Mouse (Mus musculus) forebrain, embryonic 14.5 days (tissue): Measurements from ENCODE around the gene Pla2g6. TPM values are rescaled to one million over a fixed set of nuclear protein-coding genes. Genes with fewer than 3 reads are reported as not detected.
A peak's percentile ranks its signal among the peaks of the same experiment; 100 is the strongest.

ENCODE experiments used
- ATAC-seq: fragments of 200-750 bp; cut with Nextera tagmentation; 2 replicates; pipeline ENCODE4 v1.8.0; 2017; ENCODE audit warnings: mild to moderate bottlenecking, moderate library complexity
- DNase-seq: peaks from one replicate; pipeline ENCODE4 v3.0.0-alpha.2; 2015; ENCODE audit warnings: low spot score
- H3K27ac ChIP-seq: fragments of 300-500 bp; sonication (generic); 2 replicates; pipeline ENCODE4 v1.5.1; 2014; ENCODE audit warnings: low read depth, mild to moderate bottlenecking, control low read depth, low read length, moderate library complexity
- H3K27me3 ChIP-seq: fragments of 300-500 bp; sonication (generic); replicated peaks from 2 replicates; pipeline ENCODE4 v1.6.1; 2014; ENCODE audit warnings: low read length, control low read depth, mixed read lengths; ENCODE audit not compliant: control insufficient read depth, insufficient read depth
- H3K36me3 ChIP-seq: fragments of 300-500 bp; sonication (generic); 2 replicates; pipeline ENCODE4 v1.6.1; 2014; ENCODE audit warnings: low read length, control low read depth; ENCODE audit not compliant: control insufficient read depth, insufficient read depth
- H3K4me1 ChIP-seq: fragments of 300-500 bp; sonication (generic); 2 replicates; pipeline ENCODE4 v1.6.1; 2014; ENCODE audit warnings: antibody characterized with exemption, low read length, control low read depth; ENCODE audit not compliant: control insufficient read depth, insufficient read depth
- H3K4me2 ChIP-seq: fragments of 300-500 bp; sonication (generic); 2 replicates; pipeline ENCODE4 v1.6.1; 2014; ENCODE audit warnings: mild to moderate bottlenecking, control low read depth, low read length
- H3K4me3 ChIP-seq: fragments of 300-500 bp; sonication (generic); 2 replicates; pipeline ENCODE4 v1.5.1; 2014; ENCODE audit warnings: low read depth, low read length, control low read depth
- H3K9ac ChIP-seq: fragments of 300-500 bp; sonication (generic); 2 replicates; pipeline ENCODE4 v1.6.1; 2014; ENCODE audit warnings: mild to moderate bottlenecking, low read length, control low read depth, moderate library complexity
- H3K9me3 ChIP-seq: fragments of 300-500 bp; sonication (generic); replicated peaks from 2 replicates; pipeline ENCODE4 v1.6.1; 2016; ENCODE audit warnings: low read length, control low read depth, mixed read lengths; ENCODE audit not compliant: control insufficient read depth
- WGBS: fragments of 180-500 bp; shearing (Covaris S2); extraction: QIAGEN DNeasy Blood & Tissue Kit; methylation state at CpG from one replicate; pipeline ENCODE4 v1.1.7; 2014; 5-methylcytosine and 5-hydroxymethylcytosine counted together
- polyA plus RNA-seq: library from polyadenylated mRNA; unstranded; fragments of >200 nt; fragmentation: Nextera tagmentation; extraction: Ambion mirVana; gene quantifications from 2 replicates; pipeline ENCODE4 v1.2.1, GENCODE M21; 2014

Pla2g6 gene
- polyA plus RNA-seq, 1 experiment from 2014 or later: 14.0 TPM

GRCm38 (mm10) chr15:79282434-79282833 is 45.8 kb downstream of the Pla2g6 start:
- no peak for ATAC-seq
- Histone ChIP-seq H3K4me2 (no peak overlapping the region), H3K9ac (no peak overlapping the region), H3K4me3 (no peak overlapping the region), H3K27me3 (no peaks in the 10 kb centered on the region), H3K36me3 (0 out of 2 replicates have a peak, but pooled peaks cover 2% of the 10 kb centered on the region), H3K4me1 (no peaks in the 10 kb centered on the region), H3K27ac (no peak overlapping the region), H3K9me3 (no peaks in the 10 kb centered on the region)
- DNase-seq: no peak
- WGBS: 76% methylated on average over 5 of the region's 5 CpGs

DNA sequence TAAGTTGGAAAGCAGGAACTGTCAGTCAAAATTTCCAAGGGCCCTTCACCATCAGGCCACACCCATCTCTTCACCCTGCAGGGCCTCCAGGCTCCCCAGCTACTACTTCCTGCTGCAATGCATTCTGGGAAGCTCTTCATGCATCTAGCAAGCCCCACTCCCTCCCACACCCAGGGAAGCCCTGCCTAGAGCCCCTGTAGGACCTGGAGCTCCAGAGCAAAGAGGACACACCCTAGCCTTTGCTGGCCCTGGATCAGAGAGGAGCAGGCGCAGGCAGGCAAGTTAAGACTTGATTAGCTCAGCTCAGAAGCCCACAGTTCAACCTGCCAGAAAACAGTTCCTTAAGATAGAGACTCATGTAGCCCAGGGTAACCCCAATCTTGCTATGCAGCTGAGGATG is 46.8 kb downstream of the Pla2g6 start:
- DNase-seq (no peak), ATAC-seq (no peak)
- Histone ChIP-seq H3K4me3 (no peak overlapping the region), H3K9me3 (no peaks in the 10 kb centered on the region), H3K27ac (no peak overlapping the region), H3K4me1 (no peaks in the 10 kb centered on the region), H3K9ac (no peak overlapping the region), H3K27me3 (no peaks in the 10 kb centered on the region), H3K36me3 (no peaks in the 10 kb centered on the region), H3K4me2 (no peak overlapping the region)
- WGBS: 92% methylated on average over 1 of the region's 1 CpGs

GRCm38 (mm10) chr15:79280850-79281249 is 47.3 kb downstream of the Pla2g6 start:
- no peak for DNase-seq
- Histone ChIP-seq H3K4me3 (no peak overlapping the region), H3K9me3 (no peaks in the 10 kb centered on the region), H3K36me3 (no peaks in the 10 kb centered on the region), H3K27me3 (no peaks in the 10 kb centered on the region), H3K4me1 (no peaks in the 10 kb centered on the region), H3K9ac (no peak overlapping the region), H3K4me2 (no peak overlapping the region), H3K27ac (no peak overlapping the region)
- 54% methylated on average over 5 of the region's 5 CpGs for WGBS
- no peak for ATAC-seq

- Histone ChIP-seq H3K4me2 (no peak overlapping the region), H3K27me3 (no peaks in the 10 kb centered on the region), H3K27ac (no peak overlapping the region), H3K9me3 (no peaks in the 10 kb centered on the region), H3K4me3 (no peak overlapping the region), H3K9ac (no peak overlapping the region), H3K4me1 (no peaks in the 10 kb centered on the region), H3K36me3 (no peaks in the 10 kb centered on the region)
- ATAC-seq (no peak), DNase-seq (no peak)
- 25% methylated on average over 6 of the region's 6 CpGs for WGBS
Observed at GRCm38 (mm10) chr15:79280209-79280608, 48.0 kb downstream of the Pla2g6 start.

- Histone ChIP-seq H3K4me2 (no peak overlapping the region), H3K4me1 (no peaks in the 10 kb centered on the region), H3K9me3 (no peaks in the 10 kb centered on the region), H3K36me3 (no peaks in the 10 kb centered on the region), H3K27me3 (no peaks in the 10 kb centered on the region), H3K9ac (no peak overlapping the region), H3K4me3 (no peak overlapping the region), H3K27ac (no peak overlapping the region)
- no peak for ATAC-seq
- no peak for DNase-seq
- WGBS: 78% methylated on average over 10 of the region's 10 CpGs
Observed at GRCm38 (mm10) chr15:79277728-79278127, 50.5 kb downstream of the Pla2g6 start.

GRCm38 (mm10) chr15:79273020-79273419 is 55.2 kb downstream of the Pla2g6 start:
- H3K36me3 ChIP-seq: no peaks in the 10 kb centered on the region
- H3K4me3 ChIP-seq: no peak overlapping the region
- DNase-seq: no peak
- no peaks in the 10 kb centered on the region for H3K9me3 ChIP-seq
- peaks cover 9% of the 10 kb centered on the region; the same call in 1 of the 2 replicates for H3K4me1 ChIP-seq
- ATAC-seq: no peak
- WGBS: 59% methylated on average over 10 of the region's 10 CpGs
- H3K27ac ChIP-seq: no peak overlapping the region
- H3K9ac ChIP-seq: no peak overlapping the region
- H3K4me2 ChIP-seq: no peak overlapping the region
- H3K27me3 ChIP-seq: no peaks in the 10 kb centered on the region

DNA sequence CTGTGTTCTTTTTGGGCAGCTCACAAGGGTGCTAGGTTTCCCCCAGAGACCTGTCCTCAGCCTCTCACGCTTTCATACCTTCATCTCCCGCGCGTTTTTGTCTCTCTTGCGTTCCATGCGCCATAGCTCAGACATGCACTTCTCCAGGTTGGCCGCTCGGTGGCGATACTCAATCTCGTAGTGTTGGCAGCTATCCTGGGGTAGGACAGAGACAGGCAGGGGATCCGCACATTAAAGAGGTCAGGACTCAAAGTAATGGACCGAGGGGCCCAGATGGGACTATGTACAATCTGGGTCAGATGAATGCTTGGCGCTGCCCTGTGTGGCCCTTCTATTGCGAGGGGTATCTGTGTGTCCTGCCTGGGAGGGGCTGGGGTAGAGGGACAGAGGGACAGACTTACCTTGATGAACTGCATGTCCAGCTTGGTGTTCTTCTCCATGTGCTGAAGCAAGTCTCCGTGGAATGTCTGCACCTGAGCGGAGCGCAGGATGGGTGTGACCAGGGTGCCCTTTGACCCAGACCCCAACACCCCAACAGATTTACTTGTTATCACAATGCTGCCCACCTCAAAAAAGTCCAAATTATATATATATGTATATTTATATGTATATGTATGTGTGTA is 57.0 kb downstream of the Pla2g6 start:
- H3K4me3 ChIP-seq: peak overlapping the region; percentile 27
- H3K4me2 ChIP-seq: peak overlapping the region; percentile 81
- DNase-seq (peak; percentile 67), ATAC-seq (peak; percentile 30)
- WGBS: 12% methylated on average over 17 of the region's 17 CpGs
- H3K36me3 ChIP-seq: no peaks in the 10 kb centered on the region
- peak overlapping the region; percentile 46; the same call in 1 of the 2 replicates for H3K9ac ChIP-seq
- H3K4me1 ChIP-seq: peaks cover 9% of the 10 kb centered on the region; the same call in 1 of the 2 replicates
- no peaks in the 10 kb centered on the region for H3K27me3 ChIP-seq
- H3K9me3 ChIP-seq: no peaks in the 10 kb centered on the region
- no peak overlapping the region for H3K27ac ChIP-seq

GRCm38 (mm10) chr15:79270317-79271123 is 57.7 kb downstream of the Pla2g6 start:
- under 1% methylated on average over 33 of the region's 33 CpGs for WGBS

DNA sequence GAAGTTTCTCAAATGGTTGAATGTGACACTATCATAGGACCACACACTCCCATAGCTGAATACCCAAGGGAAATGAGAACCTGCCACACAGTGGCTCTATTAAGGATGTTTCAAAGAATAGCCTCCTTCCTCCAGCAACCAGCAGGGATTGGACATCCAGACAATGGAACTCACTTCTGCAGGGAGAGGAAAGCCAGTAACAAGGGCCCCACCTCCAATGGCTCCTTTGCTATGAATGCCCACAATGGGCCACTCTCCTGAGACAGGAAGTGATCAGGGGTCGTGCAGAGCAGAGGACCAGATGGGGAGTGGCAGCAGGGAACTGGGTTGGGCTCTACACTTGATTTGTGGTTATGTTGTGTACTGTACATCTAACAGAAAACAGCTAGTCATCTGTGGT is 59.7 kb downstream of the Pla2g6 start:
- Histone ChIP-seq H3K9me3 (no peaks in the 10 kb centered on the region), H3K36me3 (no peaks in the 10 kb centered on the region), H3K27me3 (no peaks in the 10 kb centered on the region), H3K4me1 (peaks cover 9% of the 10 kb centered on the region; the same call in 1 of the 2 replicates), H3K4me2 (no peak overlapping the region), H3K4me3 (no peak overlapping the region), H3K27ac (no peak overlapping the region), H3K9ac (no peak overlapping the region)
- no peak for ATAC-seq
- no peak for DNase-seq
- 22% methylated on average over 1 of the region's 1 CpGs for WGBS

More at GRCm38 (mm10) chr15:79270317-79271123, 57.7 kb downstream of the Pla2g6 start:
- peaks cover 9% of the 10 kb centered on the region; the same call in 1 of the 2 replicates for H3K4me1 ChIP-seq
- H3K27ac ChIP-seq: no peak overlapping the region; the same call in 1 of the 2 replicates
- peak; percentile 80 for DNase-seq
- peak; percentile 88 for ATAC-seq
- no peaks in the 10 kb centered on the region for H3K9me3 ChIP-seq
- no peaks in the 10 kb centered on the region for H3K27me3 ChIP-seq
- H3K9ac ChIP-seq: peak overlapping the region; percentile 46
- H3K4me2 ChIP-seq: peak overlapping the region; percentile 81
- no peaks in the 10 kb centered on the region for H3K36me3 ChIP-seq
- H3K4me3 ChIP-seq: peak overlapping the region; percentile 27
